Mouse (Mus musculus) kidney, postnatal 10 days (tissue): ENCODE measurements around the gene Gatad1.
A peak's percentile ranks its signal among the peaks of the same experiment; 100 is the strongest.
"Not testable (repeated sequence)": the region's sequence is repeated elsewhere in the genome, so short reads cannot be mapped to it uniquely, and the experiment has no call there.

ENCODE experiments used
- DNase-seq: peaks from one replicate; pipeline ENCODE4 v3.0.0; 2021; ENCODE audit warnings: mixed read lengths

Gene Gatad1

DNA sequence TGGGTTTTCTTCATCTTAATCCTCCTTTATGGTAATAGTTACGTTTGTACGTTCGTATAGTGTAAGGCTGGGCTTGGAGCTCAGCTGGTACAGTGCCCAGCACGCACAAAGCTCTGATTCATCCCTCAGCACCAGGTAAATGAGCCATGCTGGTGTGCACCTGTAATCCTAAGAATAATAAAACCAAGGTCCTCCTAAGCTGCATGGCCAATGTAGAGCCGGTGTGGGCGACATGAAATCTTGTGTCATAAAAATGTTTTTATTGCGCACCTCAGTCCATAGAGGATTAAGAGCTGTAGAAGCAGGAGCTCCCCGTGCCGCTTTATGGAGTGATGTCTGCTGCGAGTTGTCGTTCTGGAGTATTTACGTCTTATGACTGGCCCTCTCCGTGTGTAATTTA, 23.7 kb downstream of the Gatad1 start:
- DNase-seq, result no peak

DNA sequence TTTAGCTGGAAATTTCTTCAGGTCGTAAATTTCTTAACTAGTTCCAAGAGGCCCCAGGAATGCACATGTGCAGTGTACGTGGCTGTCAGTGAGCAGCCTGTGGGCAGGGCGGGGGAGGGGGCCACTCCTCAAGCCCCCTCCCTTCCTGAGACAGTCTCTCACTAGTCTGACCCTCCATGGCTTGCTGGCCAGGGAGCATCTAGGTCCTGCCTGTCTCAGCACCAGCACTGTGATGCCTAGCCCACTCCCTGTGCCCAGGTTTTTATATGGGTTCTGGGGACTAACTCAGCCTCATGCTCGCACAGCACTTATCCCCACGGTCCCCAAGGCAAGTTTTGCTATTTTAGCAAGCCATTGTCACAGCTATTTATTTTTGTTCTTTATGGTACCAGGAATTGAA, 24.7 kb downstream of the Gatad1 start:
- DNase-seq, result no peak

DNA sequence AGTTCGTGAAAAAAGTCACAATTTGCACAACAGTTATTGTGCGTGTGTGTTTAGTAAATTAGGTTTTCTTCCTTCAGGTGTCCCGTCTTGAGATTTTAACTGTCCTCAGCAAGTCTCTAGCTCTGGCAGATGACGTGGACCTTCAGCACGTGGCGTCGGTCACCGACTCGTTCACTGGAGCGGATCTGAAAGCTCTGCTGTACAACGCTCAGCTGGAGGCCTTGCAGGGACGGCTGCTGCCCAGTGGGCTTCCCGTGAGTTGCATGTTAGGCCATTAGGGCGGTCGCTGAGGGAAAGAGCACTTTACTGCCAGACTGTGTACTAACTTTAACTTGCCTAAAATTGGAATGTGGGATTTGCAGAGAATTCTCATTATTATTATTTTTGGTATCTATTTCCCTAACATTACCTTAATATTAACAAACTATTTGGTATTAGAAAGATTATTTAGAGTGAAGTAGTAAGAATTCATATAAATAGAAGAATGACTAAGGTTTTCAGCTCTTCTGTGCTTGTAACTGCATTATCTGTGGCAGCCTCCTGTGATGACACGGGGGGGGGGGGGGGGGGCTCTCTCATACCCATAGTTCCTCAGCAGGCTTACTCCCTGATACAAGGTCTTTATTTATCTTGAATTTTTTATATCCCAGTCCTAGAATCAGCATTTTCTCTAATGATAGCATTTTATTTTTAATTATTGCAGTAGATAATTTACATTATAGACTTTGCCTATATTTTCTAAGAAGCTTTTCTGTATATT, 25.3 kb downstream of the Gatad1 start:
- DNase-seq, result peak; percentile 25

DNA sequence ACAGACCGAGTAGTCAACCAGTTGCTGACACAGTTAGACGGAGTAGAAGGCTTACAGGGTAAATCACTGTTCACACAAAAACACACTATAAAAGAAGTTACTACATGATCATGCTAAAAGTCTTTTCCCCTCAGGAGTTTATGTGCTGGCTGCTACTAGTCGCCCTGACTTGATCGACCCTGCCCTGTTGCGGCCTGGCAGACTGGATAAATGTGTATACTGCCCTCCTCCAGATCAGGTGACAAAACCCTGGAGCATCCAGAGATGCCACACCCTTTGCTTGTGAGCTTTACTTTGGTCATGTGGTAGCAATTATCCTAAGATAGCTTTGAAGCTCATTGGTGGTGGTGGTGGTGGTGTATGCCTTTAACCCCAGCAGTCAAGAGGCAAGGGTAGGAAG, 26.9 kb downstream of the Gatad1 start:
- DNase-seq, result no peak

DNA sequence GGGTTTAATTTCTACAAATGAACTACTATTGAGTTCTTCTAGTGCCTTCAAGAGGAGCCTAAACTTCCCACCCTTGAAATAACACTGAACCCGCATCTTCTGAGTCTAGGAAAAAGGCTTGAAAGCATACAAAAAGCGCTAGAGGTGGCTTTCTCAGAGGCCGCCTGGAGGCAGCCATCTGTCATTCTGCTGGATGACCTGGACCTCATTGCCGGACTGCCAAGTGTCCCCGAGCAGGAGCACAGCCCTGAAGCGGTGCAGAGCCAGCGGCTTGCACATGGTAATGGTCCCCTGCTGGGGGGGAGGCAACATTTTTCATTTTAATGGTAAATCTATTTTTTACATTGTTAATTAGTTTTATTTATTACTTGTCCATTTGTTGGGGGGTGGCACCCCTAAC, 36.5 kb downstream of the Gatad1 start:
- no peak for DNase-seq

DNA sequence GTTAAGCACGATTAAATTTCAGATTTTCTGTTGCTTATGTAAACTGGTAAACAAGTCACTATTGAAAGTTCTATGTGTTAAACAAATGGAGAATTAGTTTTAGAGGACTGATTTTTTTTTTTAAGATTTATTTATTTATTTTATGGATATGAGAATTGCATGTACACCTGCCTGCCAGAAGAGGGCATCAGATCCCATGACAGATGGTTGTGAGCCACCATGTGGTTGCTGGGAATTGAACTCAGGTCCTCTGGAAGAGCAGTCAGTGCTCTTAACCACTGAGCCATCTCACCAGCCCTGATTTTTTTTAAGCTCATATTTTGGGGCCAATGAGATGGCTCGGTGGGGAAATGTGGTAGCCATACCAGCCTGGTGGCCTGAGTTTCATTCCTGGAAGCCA, 45.1 kb downstream of the Gatad1 start:
- not testable (repeated sequence) for DNase-seq

DNA sequence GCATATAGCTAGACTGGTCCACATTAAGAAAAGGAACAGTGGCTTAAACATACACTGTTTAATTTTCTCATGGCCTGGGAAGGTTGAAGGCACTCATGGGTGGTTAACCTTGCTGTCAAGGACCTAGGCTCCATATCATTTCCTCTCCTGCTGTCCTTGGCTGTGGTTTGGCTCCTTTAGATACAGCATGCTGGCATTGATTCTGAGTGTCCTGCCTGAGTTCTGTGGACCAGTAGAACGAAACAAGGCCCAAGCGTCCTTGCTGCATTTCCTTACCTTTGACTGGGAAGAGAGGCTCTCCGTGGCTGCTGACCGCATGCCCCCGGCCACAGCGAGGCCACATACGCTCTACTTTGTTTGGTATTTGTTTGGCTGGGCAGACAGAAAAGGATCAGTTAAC, 47.7 kb downstream of the Gatad1 start:
- DNase-seq, result no peak

DNA sequence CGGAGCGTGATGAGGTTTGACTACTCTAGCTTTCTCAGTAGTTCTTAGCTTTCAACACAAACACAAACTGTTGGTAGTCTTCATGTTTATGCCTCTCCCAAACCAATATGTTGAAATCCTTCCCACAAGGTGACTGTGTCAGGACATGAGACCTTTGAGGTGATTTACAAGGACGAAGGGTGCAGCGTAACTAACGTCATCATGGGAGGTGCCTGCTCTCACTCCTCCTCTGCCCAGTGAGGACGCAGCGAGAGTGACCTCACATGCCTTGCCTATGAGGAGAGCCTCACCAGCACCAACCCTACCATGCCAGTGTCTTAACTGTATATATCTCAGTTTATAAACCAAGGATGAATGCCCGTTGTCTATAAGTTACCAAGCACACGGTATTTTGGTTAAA, 49.9 kb downstream of the Gatad1 start:
- DNase-seq, result no peak

DNA sequence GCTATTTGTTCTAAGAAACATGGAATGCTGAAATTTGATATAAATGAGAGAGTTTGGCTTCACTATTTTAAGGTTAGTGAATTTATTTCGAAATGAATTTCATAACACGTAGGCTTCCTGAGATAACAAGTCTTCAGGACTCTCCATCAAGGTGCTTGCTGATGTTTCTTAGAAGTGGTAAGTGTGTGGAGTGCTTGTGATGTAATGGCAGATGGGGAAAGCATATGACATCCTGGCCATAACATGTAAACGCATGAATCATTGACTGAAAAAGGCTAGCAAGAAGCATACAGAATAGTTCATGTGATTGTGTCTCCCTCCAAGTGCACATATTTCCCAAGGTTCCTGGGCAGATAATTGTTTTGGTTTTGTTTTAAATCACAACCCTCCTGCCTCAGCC, 56.2 kb downstream of the Gatad1 start:
- no peak for DNase-seq

DNA sequence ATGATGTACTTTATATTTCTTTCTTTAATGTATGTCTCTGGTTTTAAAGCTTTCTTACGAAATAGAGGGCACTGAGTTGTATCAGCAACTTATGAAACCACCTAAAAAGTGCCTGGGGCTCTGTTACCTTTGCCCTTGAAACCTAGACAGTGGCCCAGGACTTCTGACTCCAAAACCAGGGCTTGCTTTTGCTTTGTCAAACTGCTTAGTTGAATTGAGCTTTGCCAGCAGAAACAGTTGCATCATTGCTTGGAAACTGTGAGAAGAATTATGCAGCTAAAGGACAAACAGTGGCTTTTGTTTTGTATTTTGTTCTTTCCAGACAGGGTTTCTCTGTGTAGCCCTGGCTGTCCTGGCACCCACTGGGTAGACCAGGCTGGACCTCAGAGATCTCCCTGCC, 56.7 kb downstream of the Gatad1 start:
- DNase-seq, result no peak

DNA sequence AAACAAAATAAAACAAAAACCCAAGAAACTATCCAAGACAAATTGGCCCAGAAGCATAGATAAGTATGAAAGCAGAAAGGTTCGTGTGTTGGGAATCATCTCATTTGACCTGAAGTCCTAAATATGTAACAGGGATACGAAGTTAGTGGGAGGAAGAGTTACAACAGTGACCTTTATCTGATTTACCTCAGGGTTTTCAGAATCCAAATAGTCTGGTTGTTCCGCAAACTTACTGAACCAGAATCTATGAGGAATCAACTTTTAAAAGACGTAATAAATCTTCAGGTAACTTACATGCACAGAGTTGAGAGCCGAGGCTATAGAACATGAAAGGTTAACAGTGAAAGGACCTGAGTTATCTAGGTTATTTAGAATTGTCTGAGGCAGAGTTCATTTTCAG, 58.2 kb downstream of the Gatad1 start:
- DNase-seq, result no peak

DNA sequence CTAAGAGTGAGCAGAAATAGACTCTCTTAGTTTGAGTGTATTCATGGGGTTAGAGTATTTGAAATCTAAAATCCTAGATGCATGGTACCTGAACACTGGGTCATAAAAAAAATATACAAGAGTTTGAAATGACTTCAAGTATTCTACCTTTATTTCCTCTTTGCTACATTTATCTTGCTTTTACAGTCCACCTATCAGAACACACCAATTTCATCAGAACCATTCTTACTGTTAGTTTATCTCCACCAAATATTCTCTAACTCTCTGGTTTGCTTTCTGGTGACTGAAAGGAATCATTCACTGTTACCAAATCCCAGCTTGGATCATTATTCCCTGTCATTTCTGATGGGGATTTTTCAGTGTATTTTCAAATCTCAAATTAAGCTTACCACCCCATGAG, 59.8 kb downstream of the Gatad1 start:
- no peak for DNase-seq

DNA sequence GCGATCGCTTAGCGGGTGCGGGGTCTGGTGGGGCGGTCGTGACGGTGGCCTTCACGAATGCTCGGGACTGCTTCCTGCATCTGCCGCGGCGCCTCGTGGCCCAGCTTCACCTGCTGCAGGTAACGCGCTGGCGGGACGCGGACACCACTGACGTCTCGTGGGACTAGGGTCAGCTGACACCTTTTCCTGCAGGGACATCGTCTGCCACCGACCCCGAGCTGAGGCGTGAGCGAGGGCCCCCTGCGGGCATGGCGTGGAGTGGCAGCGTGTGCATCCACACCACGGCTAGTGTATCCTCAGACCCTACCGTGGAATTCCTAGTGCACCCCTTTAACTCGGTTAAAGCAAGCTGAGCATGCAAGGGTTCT, 60.6 kb downstream of the Gatad1 start, which contains the start of gene Rbm48:
Gene Rbm48, minus strand, starts transcription at position 187 of the 368 bp plus-strand sequence.
- DNase-seq, result peak; percentile 89

DNA sequence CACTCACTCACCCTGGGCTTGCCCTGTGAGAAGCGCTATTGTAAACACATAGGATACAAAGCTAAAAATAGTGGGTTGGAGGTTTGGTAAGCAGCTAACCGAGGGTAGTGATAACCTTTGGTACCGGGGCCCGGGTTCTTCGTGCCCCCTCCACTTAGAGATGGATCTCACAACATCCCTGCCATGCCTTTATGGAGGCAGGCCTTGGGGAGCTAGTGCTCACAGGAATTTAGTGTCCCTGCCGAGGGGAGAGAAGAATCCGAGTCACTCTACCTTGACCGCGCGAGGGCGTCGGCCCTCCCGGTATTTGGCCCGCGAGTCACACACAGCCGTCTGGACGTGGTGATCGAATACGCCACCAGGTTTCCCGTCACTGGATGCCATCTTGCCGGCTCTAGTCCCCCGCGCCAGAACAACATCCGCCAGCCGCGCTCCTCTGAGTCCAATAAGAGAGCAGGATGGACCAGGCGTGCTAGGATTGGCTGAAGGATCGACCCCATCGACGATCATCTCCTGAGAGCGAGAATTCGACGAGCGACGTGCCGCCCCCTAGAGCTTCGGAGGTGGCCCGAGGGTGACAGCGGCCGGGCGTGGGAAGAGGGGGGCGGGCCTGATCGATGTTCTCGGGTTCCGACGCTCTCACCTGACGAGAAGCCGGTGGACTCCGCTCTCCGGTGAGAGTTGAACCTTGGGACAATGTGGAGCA, 61.1 kb downstream of the Gatad1 start, which contains the start of gene Pex1:
Gene Pex1, plus strand, starts transcription at position 374 of the 706 bp plus-strand sequence.
- DNase-seq, result peak; percentile 96
